Comparison of ENCODE assay signal across 21 mouse cellular contexts in the genomic region with DNA sequence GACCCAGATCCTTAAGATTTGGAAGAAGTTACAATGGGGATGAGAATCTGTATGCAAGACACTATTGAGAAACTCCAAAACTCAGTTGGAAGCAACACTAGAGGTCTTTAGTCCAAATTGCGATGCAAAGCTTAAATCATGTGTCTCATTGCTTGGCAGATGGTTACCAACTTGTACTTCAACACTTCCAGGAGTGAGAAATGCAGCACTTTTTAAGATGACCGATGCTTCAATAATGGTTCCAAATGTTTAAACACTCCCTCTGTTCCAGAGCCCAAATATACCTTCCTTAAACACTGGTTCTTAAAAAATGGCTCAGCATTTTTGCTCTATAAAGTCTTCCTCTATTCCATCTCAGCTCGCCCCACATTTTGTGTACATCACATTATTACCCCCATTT.
A peak's percentile ranks its signal among the peaks of the same experiment; 100 is the strongest.
DNase-seq lines count a peak whose midpoint lies in the region; ATAC-seq lines count a peak whose summit lies in the region.
"Had no signal": no experiment of that assay in that cellular context is flagged by ENCODE, and none has a peak within 500 bp of the region (broad histone marks: within the 10 kb centered on the region; RNA-seq: fewer than 3 reads in every experiment).

No protein-coding gene starts in this region.

- no peak for DNase-seq in frontal cortex, postnatal 10 days (ENCODE audit: low spot score in 2 of 2)
- DNase-seq in right cerebral cortex, adult 18-20 months, result peak; percentile 12
- DNase-seq in right cerebral cortex, postnatal 10 days (ENCODE audit: low spot score in 2 of 2), result no peak
- DNase-seq: adrenal gland, adult 8-10 months; adrenal gland, postnatal 14 days; adrenal gland, postnatal 36 days; B cell, adult 2 months; cerebellum, adult 11 months; cerebellum, adult 18-20 months; cerebellum, adult 8-10 months; cerebellum, adult 9-11 months; cerebellum, postnatal 14 days; cerebellum, postnatal 36 days; embryo, embryonic 11 days had no signal

- ATAC-seq in frontal cortex, adult (ENCODE audit: low TSS enrichment), result peak; percentile 89
- no peak for ATAC-seq in megakaryocyte progenitor cell, adult 5-6 weeks (replicated peaks; ENCODE audit: poor library complexity)
- ATAC-seq: activated CD4-positive, CD25-positive, alpha-beta regulatory T cell, adult 4 months; CD4-positive, CD25-positive, alpha-beta regulatory T cell, adult 4 months; forebrain, embryonic 14.5 days; forebrain, embryonic 16.5 days; Patski had no signal
